Mouse (Mus musculus): ENCODE data around the gene Slc25a17.
A peak's percentile ranks its signal among the peaks of the same experiment; 100 is the strongest.

Gene Slc25a17

GRCm38 (mm10) chr15:81301193-81302070 is 59.2 kb downstream of the Slc25a17 start:
- peak; percentile 86 for DNase-seq (ENCODE audit: low read depth, low spot score)

GRCm38 (mm10) chr15:81300520-81301069 is 60.0 kb downstream of the Slc25a17 start:
- no peak for DNase-seq (ENCODE audit: low read depth, low spot score)

- DNase-seq (ENCODE audit: low read depth, low spot score), result no peak
These were observed 61.1 kb downstream of the Slc25a17 start for GRCm38 (mm10) chr15:81299549-81299948.

- DNase-seq (ENCODE audit: low read depth, low spot score), result no peak
These were observed 62.4 kb downstream of the Slc25a17 start for GRCm38 (mm10) chr15:81298213-81298612.

DNA sequence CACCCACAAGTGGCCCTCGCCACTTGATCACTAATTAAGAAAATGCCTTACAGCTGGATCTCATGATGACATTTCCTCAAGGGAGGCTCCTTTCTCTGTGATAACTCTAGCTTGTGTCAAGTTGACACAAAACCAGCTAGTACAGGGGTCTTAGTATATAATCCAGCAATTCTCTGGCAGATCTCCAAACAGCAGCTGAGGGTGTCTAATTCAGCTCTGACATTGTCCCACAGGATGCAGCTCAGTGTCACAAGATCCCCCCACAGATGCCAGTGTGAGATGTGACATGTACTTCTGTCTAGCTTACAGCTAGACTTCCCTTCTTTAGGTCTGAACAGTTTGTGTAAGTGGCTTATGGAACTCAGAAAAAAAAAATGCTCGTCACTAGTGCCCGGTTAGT is 63.1 kb downstream of the Slc25a17 start:
- DNase-seq (ENCODE audit: low read depth, low spot score), result no peak

DNA sequence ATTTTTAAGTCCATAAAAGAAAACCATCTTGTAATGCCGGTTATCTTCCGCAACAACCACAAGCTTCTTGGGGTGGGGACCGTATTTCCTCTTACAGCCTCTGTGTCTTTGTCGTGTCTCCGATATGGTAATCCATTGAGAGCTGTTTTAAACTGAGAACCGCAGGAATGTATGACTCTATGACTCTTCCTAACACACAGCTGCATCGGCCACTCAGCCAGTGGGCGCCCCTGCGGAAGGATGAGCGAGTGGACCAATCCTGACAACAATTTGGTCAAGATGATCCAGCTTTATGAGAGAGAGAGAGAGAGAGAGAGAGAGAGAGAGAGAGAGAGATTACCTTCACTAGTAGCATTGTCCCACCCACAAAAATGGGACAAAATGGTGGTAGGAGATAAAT is 65.7 kb downstream of the Slc25a17 start:
- no peak for DNase-seq (ENCODE audit: low read depth, low spot score)

GRCm38 (mm10) chr15:81294386-81294785 is 66.2 kb downstream of the Slc25a17 start:
- no peak for DNase-seq (ENCODE audit: low read depth, low spot score)

DNA sequence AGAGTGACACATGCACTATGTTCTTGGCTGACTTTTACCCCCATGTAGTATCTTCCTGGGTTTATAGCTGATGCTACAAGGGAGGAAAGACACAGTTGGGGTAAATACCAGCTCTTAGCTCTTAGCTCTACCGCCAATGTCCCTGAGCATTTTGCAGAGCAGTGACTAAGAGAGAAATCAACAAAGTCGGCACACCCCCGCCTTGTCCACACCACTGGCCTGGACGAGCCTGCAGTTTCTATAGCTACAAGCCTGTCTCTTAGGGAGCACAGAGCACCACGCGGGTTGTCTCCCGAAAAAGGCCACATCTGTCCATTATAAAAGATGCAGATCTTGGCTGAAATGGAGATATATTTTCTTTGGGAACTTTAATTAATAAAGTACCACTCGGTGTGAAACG is 69.9 kb downstream of the Slc25a17 start:
- DNase-seq (ENCODE audit: low read depth, low spot score), result no peak

DNA sequence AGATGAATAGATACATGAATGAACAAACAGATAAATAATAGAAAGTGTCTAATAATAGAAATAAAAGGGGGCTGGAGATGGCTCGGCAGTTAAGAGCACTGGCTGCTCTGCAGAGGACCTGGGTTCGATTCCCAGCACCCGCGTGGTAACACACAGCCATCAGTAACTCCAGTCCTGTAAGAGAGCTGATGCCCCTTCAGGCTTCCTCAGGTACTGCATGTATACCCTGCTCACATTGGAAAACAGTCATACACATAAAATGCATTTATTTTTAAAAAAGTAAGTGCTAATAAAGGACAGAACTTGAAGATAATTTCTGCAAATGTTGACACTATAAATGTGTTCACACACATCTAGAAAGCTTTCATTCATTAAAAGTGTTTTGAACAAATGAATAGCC is 70.4 kb downstream of the Slc25a17 start:
- DNase-seq (ENCODE audit: low read depth, low spot score), result peak; percentile 57

DNA sequence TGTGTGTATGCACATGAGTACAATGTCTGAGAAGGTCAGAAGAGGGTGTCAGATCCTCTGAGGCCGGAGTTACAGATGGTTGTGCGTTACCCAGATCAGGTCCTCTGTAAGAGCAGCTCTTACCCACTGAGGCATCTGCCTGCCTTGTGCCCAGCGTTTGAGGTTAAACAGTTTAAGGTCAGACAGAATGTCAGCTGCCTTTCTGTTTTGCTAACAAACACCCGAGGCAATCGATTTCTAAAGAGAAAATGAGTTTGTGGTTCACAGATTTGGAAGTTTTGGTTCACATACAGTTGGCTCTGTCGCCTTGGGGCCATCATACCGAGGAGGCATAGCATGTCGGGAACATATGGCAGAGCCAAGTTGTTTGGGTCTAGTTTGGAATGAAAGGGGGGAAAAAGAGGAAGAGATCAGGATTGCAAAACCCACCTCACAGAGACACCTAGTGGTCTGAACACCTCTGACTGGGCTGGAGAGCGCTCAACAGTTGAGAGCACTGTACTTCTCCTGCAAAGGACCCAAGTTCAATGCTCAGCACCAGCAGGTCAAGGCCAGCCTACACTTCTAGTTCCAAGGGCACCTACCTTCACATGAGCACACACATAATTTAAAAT is 76.4 kb downstream of the Slc25a17 start:
- DNase-seq (ENCODE audit: low read depth, low spot score), result no peak

GRCm38 (mm10) chr15:81278699-81279098 is 81.9 kb downstream of the Slc25a17 start:
- DNase-seq (ENCODE audit: low read depth, low spot score), result no peak

- DNase-seq (ENCODE audit: low read depth, low spot score), result no peak
These were observed 82.7 kb downstream of the Slc25a17 start for GRCm38 (mm10) chr15:81277928-81278327.

DNA sequence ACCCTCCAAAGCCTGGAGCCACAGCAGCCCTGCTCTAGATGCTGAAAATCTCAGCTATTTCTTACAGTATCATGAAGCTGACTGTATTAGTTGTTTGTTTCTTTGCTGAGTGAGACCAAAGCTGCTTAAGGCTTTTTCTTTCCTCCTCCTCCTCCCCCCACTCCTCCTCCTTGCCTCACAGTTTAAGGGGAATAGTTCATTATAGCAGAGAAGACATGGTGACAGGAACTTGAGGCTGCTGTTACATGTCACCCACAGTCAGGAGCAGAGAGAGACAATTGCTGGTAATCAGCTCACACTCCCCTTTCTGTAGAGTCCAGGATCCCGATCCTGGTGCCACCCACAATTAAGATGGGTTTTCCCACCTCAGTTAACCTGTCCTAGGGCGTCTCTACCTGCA is 87.3 kb downstream of the Slc25a17 start:
- DNase-seq (ENCODE audit: low read depth, low spot score), result no peak

GRCm38 (mm10) chr15:81272305-81273053 is 88.1 kb downstream of the Slc25a17 start:
- DNase-seq (ENCODE audit: low read depth, low spot score), result no peak
